Mouse (Mus musculus) bone marrow macrophage, adult 2 months (primary cell): ENCODE results near the gene Dctpp1.

Experiments used
- CTCF ChIP-seq: IDR thresholded peaks from 2 replicates; pipeline ENCODE4 v1.5.1; 2012; ENCODE audit warnings: low read depth, mild to moderate bottlenecking, low read length, moderate library complexity
- POLR2A ChIP-seq: IDR thresholded peaks from 2 replicates; pipeline ENCODE4 v1.6.1; 2012; ENCODE audit warnings: mild to moderate bottlenecking, low read depth, low read length, borderline replicate concordance

GRCm38 (mm10) chr7:127243361-127243867 lies 17.1 kb downstream of the Dctpp1 start:
- no peak for TF ChIP-seq CTCF
- no peak for TF ChIP-seq POLR2A
